ENCODE assay signal across 17 mouse cellular contexts in genomic region chr14:36819826-36820225, GRCm38 (mm10).
"Had no signal": no experiment of that assay in that cellular context is flagged by ENCODE, and none has a peak within 500 bp of the region (broad histone marks: within the 10 kb centered on the region; RNA-seq: fewer than 3 reads in every experiment).

No protein-coding gene starts in this region.

- H3K9me3 ChIP-seq: limb, embryonic 12.5 days; limb, embryonic 15.5 days; midbrain, embryonic 12.5 days; midbrain, embryonic 15.5 days; neural tube, embryonic 12.5 days; neural tube, embryonic 15.5 days had no signal

- DNase-seq: kidney, postnatal 14 days; kidney, postnatal 4 days; left cerebral cortex, postnatal 4 days; liver, postnatal 0 days; lung, embryonic 14.5 days; thymus, adult 18-20 months; thymus, postnatal 36 days had no signal

- H3K36me3 ChIP-seq: limb, embryonic 12.5 days; limb, embryonic 15.5 days; midbrain, embryonic 12.5 days; midbrain, embryonic 15.5 days; neural tube, embryonic 12.5 days; neural tube, embryonic 15.5 days had no signal

- ATAC-seq: liver, postnatal 0 days; lung, postnatal 0 days; midbrain, embryonic 15.5 days had no signal

- H3K9ac ChIP-seq: limb, embryonic 12.5 days; limb, embryonic 15.5 days; liver, embryonic 14.5 days; liver, postnatal 0 days; lung, embryonic 14.5 days; midbrain, embryonic 12.5 days; midbrain, embryonic 15.5 days; neural tube, embryonic 12.5 days; neural tube, embryonic 15.5 days had no signal

- H3K4me3 ChIP-seq: limb, embryonic 12.5 days; limb, embryonic 15.5 days; midbrain, embryonic 12.5 days; midbrain, embryonic 15.5 days; neural tube, embryonic 12.5 days; neural tube, embryonic 15.5 days had no signal

- H3K4me2 ChIP-seq: limb, embryonic 12.5 days; limb, embryonic 15.5 days; liver, embryonic 11.5 days; lung, embryonic 14.5 days; midbrain, embryonic 12.5 days; midbrain, embryonic 15.5 days; neural tube, embryonic 12.5 days; neural tube, embryonic 15.5 days had no signal

- H3K4me1 ChIP-seq: limb, embryonic 12.5 days; limb, embryonic 15.5 days; midbrain, embryonic 12.5 days; midbrain, embryonic 15.5 days; neural tube, embryonic 12.5 days; neural tube, embryonic 15.5 days had no signal

- H3K27ac ChIP-seq: limb, embryonic 12.5 days; limb, embryonic 15.5 days; liver, embryonic 14.5 days; macrophage; midbrain, embryonic 12.5 days; midbrain, embryonic 15.5 days; neural tube, embryonic 12.5 days; neural tube, embryonic 15.5 days had no signal

- H3K27me3 ChIP-seq: limb, embryonic 12.5 days; limb, embryonic 15.5 days; midbrain, embryonic 12.5 days; midbrain, embryonic 15.5 days; neural tube, embryonic 12.5 days; neural tube, embryonic 15.5 days had no signal
